Mouse (Mus musculus) heart, postnatal 25 days (tissue): ENCODE measurements around the gene Krt7. TPM values are rescaled to one million over a fixed set of nuclear protein-coding genes. Genes with fewer than 3 reads are reported as not detected.

ENCODE experiments used
- microRNA-seq: library from miRNA; unstranded; fragments of <30 nt; microRNA quantifications from one replicate; pipeline ENCODE4 v1.2.0, GENCODE M21; 2022
- total RNA-seq, 2 experiments: library from RNA; stranded (reverse); gene quantifications; 2 replicates each; pipeline ENCODE4 v1.2.3; 2021

The Krt7 gene
- total RNA-seq, 2 experiments from 2014 or later: 4.2 to 5.9 TPM

Small RNA genes lying within 50 kb of the gene (microRNA-seq; reads per million reads assigned to microRNA genes)
- 1.9 reads per million for gene Mir1941

Other genes with a start within 250 kb of the Krt7 start
- 10 to 100 TPM; 11.7 to 14.5 TPM for gene Acvr1b, start 237.0 kb upstream of the Krt7 start, total RNA-seq
- gene Grasp, start 186.9 kb upstream of the Krt7 start, total RNA-seq: 10 to 100 TPM in 1 of 2 experiments, 1 to 10 TPM in 1; 9.4 to 12.3 TPM
- 1 to 10 TPM; 5.5 to 6.3 TPM for gene Nr4a1, start 156.8 kb upstream of the Krt7 start, total RNA-seq
- gene Atg101, start 126.8 kb upstream of the Krt7 start, total RNA-seq: 10 to 100 TPM; 21.5 to 25.0 TPM
- gene 6030408B16Rik, start 117.8 kb upstream of the Krt7 start, total RNA-seq: 1 to 10 TPM; 1.3 to 1.5 TPM
- 1 to 10 TPM; 2.0 to 2.2 TPM for gene Krt80, start 40.9 kb upstream of the Krt7 start, total RNA-seq
- gene Krt87, start 27.8 kb downstream of the Krt7 start, total RNA-seq: not detected
- gene Krt88, start 36.7 kb downstream of the Krt7 start, total RNA-seq: not detected
- not detected for gene Krt81, start 52.7 kb downstream of the Krt7 start, total RNA-seq
- gene Krt86, start 62.4 kb downstream of the Krt7 start, total RNA-seq: not detected
- gene Krt83, start 80.5 kb downstream of the Krt7 start, total RNA-seq: not detected
- gene Gm49425, start 106.2 kb downstream of the Krt7 start, total RNA-seq: not detected
- not detected for gene Krt84, start 121.8 kb downstream of the Krt7 start, total RNA-seq
- gene Krt82, start 139.6 kb downstream of the Krt7 start, total RNA-seq: not detected
- gene Krt90, start 151.9 kb downstream of the Krt7 start, total RNA-seq: not detected
- not detected for gene Krt75, start 162.9 kb downstream of the Krt7 start, total RNA-seq
- gene Gm5414, start 217.1 kb downstream of the Krt7 start, total RNA-seq: not detected
- not detected for gene Gm5478, start 236.3 kb downstream of the Krt7 start, total RNA-seq